Mouse (Mus musculus) lung, postnatal 0 days (tissue): Measurements from ENCODE around the gene Elmo1. TPM values are rescaled to one million over a fixed set of nuclear protein-coding genes. Genes with fewer than 3 reads are reported as not detected.

Experiments used
- ATAC-seq: fragments of 200-750 bp; cut with Nextera tagmentation; 2 replicates; pipeline ENCODE4 v1.8.0; 2017; ENCODE audit warnings: moderate library complexity
- DNase-seq: peaks from one replicate; pipeline ENCODE4 v3.0.0-alpha.2; 2016; ENCODE audit warnings: low spot score
- H3K27ac ChIP-seq: fragments of 300-500 bp; sonication (generic); 2 replicates; pipeline ENCODE4 v1.5.1; 2014; ENCODE audit warnings: antibody characterized with exemption, mild to moderate bottlenecking, low read length, mixed read lengths
- H3K27me3 ChIP-seq: fragments of 300-500 bp; sonication (generic); replicated peaks from 2 replicates; pipeline ENCODE4 v1.6.1; 2014; ENCODE audit warnings: low read length, mixed read lengths; ENCODE audit not compliant: insufficient read depth
- H3K36me3 ChIP-seq: fragments of 300-500 bp; sonication (generic); 2 replicates; pipeline ENCODE4 v1.6.1; 2014; ENCODE audit warnings: low read length, mixed read lengths; ENCODE audit not compliant: insufficient read depth
- H3K4me1 ChIP-seq: fragments of 300-500 bp; sonication (generic); 2 replicates; pipeline ENCODE4 v1.6.1; 2014; ENCODE audit warnings: antibody characterized with exemption, low read depth, low read length, mixed read lengths; ENCODE audit not compliant: insufficient read depth
- H3K4me2 ChIP-seq: fragments of 300-500 bp; sonication (generic); replicated peaks from 2 replicates; pipeline ENCODE4 v1.6.1; 2014; ENCODE audit warnings: low read depth, mild to moderate bottlenecking, low read length, moderate library complexity, mixed read lengths
- H3K4me3 ChIP-seq: fragments of 300-500 bp; sonication (generic); 2 replicates; pipeline ENCODE4 v1.5.1; 2014; ENCODE audit warnings: low read depth, low read length
- H3K9ac ChIP-seq: fragments of 300-500 bp; sonication (generic); replicated peaks from 2 replicates; pipeline ENCODE4 v1.6.1; 2014; ENCODE audit warnings: low read depth, mild to moderate bottlenecking
- H3K9me3 ChIP-seq: fragments of 300-500 bp; sonication (generic); 2 replicates; pipeline ENCODE4 v1.6.1; 2016; ENCODE audit warnings: low read length, mixed read lengths
- CTCF ChIP-seq: IDR thresholded peaks from 2 replicates; pipeline ENCODE4 v1.5.1; 2016; ENCODE audit warnings: antibody characterized with exemption, mild to moderate bottlenecking
- EP300 ChIP-seq: IDR thresholded peaks from 2 replicates; pipeline ENCODE4 v1.6.1; 2016; ENCODE audit warnings: antibody characterized with exemption, mild to moderate bottlenecking, control low read depth
- WGBS: fragments of 180-500 bp; shearing (Covaris S2); extraction: QIAGEN DNeasy Blood & Tissue Kit; methylation state at CpG from one replicate; pipeline ENCODE4 v1.1.7; 2014; 5-methylcytosine and 5-hydroxymethylcytosine counted together
- polyA plus RNA-seq: library from polyadenylated mRNA; unstranded; fragments of >200 nt; fragmentation: Nextera tagmentation; extraction: Ambion mirVana; gene quantifications from 2 replicates; pipeline ENCODE4 v1.2.1, GENCODE M21; 2015

The Elmo1 gene
- polyA plus RNA-seq, 1 experiment from 2014 or later, result 20.8 TPM

- no peaks in the 10 kb centered on the region for H3K9me3 ChIP-seq
- 72% methylated on average over 14 of the region's 14 CpGs for WGBS
- no peak for ATAC-seq
- H3K4me1 ChIP-seq, result no peaks in the 10 kb centered on the region; the same call in 1 of the 2 replicates
- no peak overlapping the region for H3K4me2 ChIP-seq
- no peaks in the 10 kb centered on the region for H3K36me3 ChIP-seq
- H3K27me3 ChIP-seq, result no peaks in the 10 kb centered on the region
- no peak for TF ChIP-seq EP300
- TF ChIP-seq CTCF, result no peak
- DNase-seq, result no peak
- no peak overlapping the region for H3K9ac ChIP-seq
- H3K4me3 ChIP-seq, result no peak overlapping the region
- no peak overlapping the region for H3K27ac ChIP-seq
Observed at GRCm38 (mm10) chr13:20047926-20048836, 42.2 kb upstream of the Elmo1 start.

- 46% methylated on average over 2 of the region's 2 CpGs for WGBS
- H3K27me3 ChIP-seq, result no peaks in the 10 kb centered on the region
- no peak overlapping the region for H3K27ac ChIP-seq
- no peak overlapping the region for H3K4me3 ChIP-seq
- H3K9me3 ChIP-seq, result no peaks in the 10 kb centered on the region
- H3K36me3 ChIP-seq, result no peaks in the 10 kb centered on the region
- DNase-seq (no peak), ATAC-seq (no peak)
- TF ChIP-seq CTCF (no peak), EP300 (no peak)
- no peak overlapping the region for H3K4me2 ChIP-seq
- H3K4me1 ChIP-seq, result no peaks in the 10 kb centered on the region; the same call in 1 of the 2 replicates
- H3K9ac ChIP-seq, result no peak overlapping the region
Observed at GRCm38 (mm10) chr13:20048837-20049160, 41.6 kb upstream of the Elmo1 start.

GRCm38 (mm10) chr13:20049654-20050053 is 40.7 kb upstream of the Elmo1 start:
- H3K9ac ChIP-seq, result no peak overlapping the region
- H3K4me1 ChIP-seq, result no peaks in the 10 kb centered on the region; the same call in 1 of the 2 replicates
- no peak overlapping the region for H3K4me2 ChIP-seq
- no peaks in the 10 kb centered on the region for H3K36me3 ChIP-seq
- H3K27ac ChIP-seq, result no peak overlapping the region
- H3K27me3 ChIP-seq, result no peaks in the 10 kb centered on the region
- no peak for ATAC-seq
- no peak overlapping the region for H3K4me3 ChIP-seq
- H3K9me3 ChIP-seq, result no peaks in the 10 kb centered on the region
- no peak for DNase-seq
- 68% methylated on average over 8 of the region's 8 CpGs for WGBS
- TF ChIP-seq EP300 (no peak), CTCF (no peak)

- Histone ChIP-seq H3K27ac (no peak overlapping the region), H3K9me3 (no peaks in the 10 kb centered on the region), H3K4me2 (no peak overlapping the region), H3K9ac (no peak overlapping the region), H3K27me3 (no peaks in the 10 kb centered on the region), H3K4me3 (no peak overlapping the region), H3K36me3 (no peaks in the 10 kb centered on the region), H3K4me1 (no peaks in the 10 kb centered on the region; the same call in 1 of the 2 replicates)
- ATAC-seq (no peak), DNase-seq (no peak)
- WGBS, result 88% methylated on average over 10 of the region's 10 CpGs
- TF ChIP-seq EP300 (no peak), CTCF (no peak)
Observed at GRCm38 (mm10) chr13:20050149-20050548, 40.2 kb upstream of the Elmo1 start.

- DNase-seq, result no peak
- H3K4me3 ChIP-seq, result no peak overlapping the region
Observed at GRCm38 (mm10) chr13:20057926-20058325, 32.5 kb upstream of the Elmo1 start.

GRCm38 (mm10) chr13:20061031-20061430 is 29.4 kb upstream of the Elmo1 start:
- 78% methylated on average over 5 of the region's 5 CpGs for WGBS
- TF ChIP-seq EP300, result no peak
- TF ChIP-seq CTCF, result no peak

More at GRCm38 (mm10) chr13:20057926-20058325, 32.5 kb upstream of the Elmo1 start:
- no peak for ATAC-seq
- Histone ChIP-seq H3K9ac (no peak overlapping the region), H3K27ac (no peak overlapping the region), H3K4me2 (no peak overlapping the region), H3K4me1 (no peaks in the 10 kb centered on the region), H3K36me3 (no peaks in the 10 kb centered on the region), H3K27me3 (no peaks in the 10 kb centered on the region), H3K9me3 (no peaks in the 10 kb centered on the region)
- WGBS, result 85% methylated on average over 1 of the region's 1 CpGs
- TF ChIP-seq EP300, result no peak
- TF ChIP-seq CTCF, result no peak

More at GRCm38 (mm10) chr13:20061031-20061430, 29.4 kb upstream of the Elmo1 start:
- H3K36me3 ChIP-seq, result no peaks in the 10 kb centered on the region
- DNase-seq (no peak), ATAC-seq (no peak)
- no peak overlapping the region for H3K4me2 ChIP-seq
- no peak overlapping the region for H3K27ac ChIP-seq
- no peak overlapping the region for H3K9ac ChIP-seq
- H3K27me3 ChIP-seq, result no peaks in the 10 kb centered on the region
- H3K4me1 ChIP-seq, result no peaks in the 10 kb centered on the region
- no peaks in the 10 kb centered on the region for H3K9me3 ChIP-seq
- H3K4me3 ChIP-seq, result no peak overlapping the region
